Mouse (Mus musculus) heart, postnatal 25 days (tissue): ENCODE results near the gene Tlx2. TPM values are rescaled to one million over a fixed set of nuclear protein-coding genes. Genes with fewer than 3 reads are reported as not detected.

Experiments used
- DNase-seq: peaks from one replicate; pipeline ENCODE4 v3.0.0; 2022; ENCODE audit warnings: low spot score
- intact Hi-C: fragments of 180-260 bp; cut with DNase I; formaldehyde crosslinking; loops from one replicate; pipeline ENCODE4 v1.15.1; 2025
- total RNA-seq, 2 experiments: library from RNA; stranded (reverse); gene quantifications; 2 replicates each; pipeline ENCODE4 v1.2.3; 2021

Tlx2 gene
- not detected for total RNA-seq

GRCm38 (mm10) chr6:83070247-83070310 lies at the start of gene Tlx2:
Gene Tlx2, minus strand, starts transcription at chr6:83070293.
- no peak for DNase-seq
- intact Hi-C loops, result no loop called here

DNA sequence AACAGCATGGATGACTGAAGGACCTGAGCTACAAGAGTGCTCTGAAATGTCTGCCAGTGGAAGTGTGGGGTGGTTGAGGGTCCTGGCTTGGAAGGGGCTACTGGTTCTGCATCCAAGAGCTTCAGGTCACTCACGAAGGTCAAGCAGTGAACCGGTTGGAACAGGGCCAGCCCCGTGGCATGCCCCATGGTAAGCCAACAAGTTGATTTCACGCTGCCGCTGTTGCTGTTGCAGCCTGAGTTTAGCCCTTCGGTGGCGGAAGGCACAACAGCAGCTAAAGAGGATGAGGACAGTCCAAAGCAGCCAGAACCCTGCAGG lies 49.6 kb upstream of the Tlx2 start:
- intact Hi-C loops, result no loop called here
- no peak for DNase-seq

GRCm38 (mm10) chr6:83118825-83119733 lies 49.0 kb upstream of the Tlx2 start:
- DNase-seq, result no peak
- intact Hi-C loops, result no loop called here

DNA sequence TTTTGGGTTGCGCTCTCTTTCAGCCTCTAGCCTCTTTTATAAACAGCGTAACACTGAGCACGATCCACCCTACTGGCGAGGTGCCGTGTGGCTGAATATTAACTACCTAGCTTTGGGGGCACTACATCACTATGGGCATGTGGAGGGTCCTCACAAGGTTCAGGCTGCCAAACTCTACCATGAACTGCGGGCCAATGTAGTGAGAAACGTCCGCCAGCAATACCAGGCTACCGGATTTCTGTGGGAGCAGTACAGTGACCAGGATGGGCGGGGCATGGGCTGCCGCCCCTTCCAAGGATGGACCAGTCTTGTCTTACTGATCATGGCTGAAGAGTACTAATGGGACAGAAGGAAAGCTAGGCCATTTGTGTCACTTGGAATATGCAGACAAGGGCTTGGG lies 48.3 kb upstream of the Tlx2 start:
- intact Hi-C loops, result no loop called here
- no peak for DNase-seq

GRCm38 (mm10) chr6:83117616-83118015 lies 47.5 kb upstream of the Tlx2 start:
- no peak for DNase-seq
- intact Hi-C loops, result no loop called here

GRCm38 (mm10) chr6:83117165-83117438 lies 47.0 kb upstream of the Tlx2 start:
- DNase-seq, result no peak
- intact Hi-C loops, result no loop called here

DNA sequence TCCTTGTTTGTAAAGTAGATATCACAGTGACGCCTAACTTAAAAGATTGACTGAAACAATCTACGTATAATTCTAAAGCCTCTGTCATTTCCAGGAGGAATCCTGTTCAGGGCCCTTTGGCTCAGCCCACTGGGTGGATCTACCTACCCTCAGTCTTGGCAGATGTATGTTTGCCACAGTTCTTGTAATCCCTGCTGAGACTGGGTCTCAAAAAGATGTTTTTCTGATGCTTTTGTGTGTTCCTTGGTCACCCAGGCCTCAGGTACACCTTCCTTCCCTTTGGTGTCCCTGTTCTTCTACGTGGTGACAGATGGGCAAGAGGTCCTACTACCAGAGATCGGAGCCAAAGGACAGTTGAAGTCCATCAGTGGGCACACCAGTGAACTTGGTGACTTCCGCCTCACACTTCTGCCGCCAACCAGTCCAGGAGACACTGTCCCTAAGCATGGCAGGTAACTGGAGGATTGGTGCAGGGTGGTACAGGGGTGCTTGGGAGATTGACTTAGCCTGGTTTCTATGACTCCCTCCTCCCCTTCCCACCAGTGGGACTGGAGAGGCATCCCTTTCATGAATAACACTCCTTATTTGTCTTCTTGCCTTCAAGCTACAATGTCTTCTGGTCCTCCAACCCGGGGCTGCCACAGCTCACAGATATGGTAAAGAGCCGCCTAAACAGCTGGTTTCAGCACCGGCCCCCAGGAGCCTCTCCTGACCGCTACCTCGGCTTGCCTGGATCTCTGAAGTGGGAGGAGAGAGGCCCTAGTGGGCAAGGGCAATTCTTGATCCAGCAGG lies 46.5 kb upstream of the Tlx2 start:
- no peak for DNase-seq
- intact Hi-C loops, result no loop called here

GRCm38 (mm10) chr6:83115682-83116372 lies 45.7 kb upstream of the Tlx2 start:
- intact Hi-C loops, result loop anchor here (2.0 kb wide), 1 partner anchor 43 kb away; no protein-coding TSS in a partner anchor
- DNase-seq, result no peak

GRCm38 (mm10) chr6:83115011-83115671 lies 45.0 kb upstream of the Tlx2 start, which contains the start of gene Mogs:
Gene Mogs, plus strand, starts transcription at chr6:83115496.
- peak; percentile 91 for DNase-seq
- intact Hi-C loops, result loop anchor here (2.0 kb wide), 1 partner anchor 44 kb away; no protein-coding TSS in a partner anchor

DNA sequence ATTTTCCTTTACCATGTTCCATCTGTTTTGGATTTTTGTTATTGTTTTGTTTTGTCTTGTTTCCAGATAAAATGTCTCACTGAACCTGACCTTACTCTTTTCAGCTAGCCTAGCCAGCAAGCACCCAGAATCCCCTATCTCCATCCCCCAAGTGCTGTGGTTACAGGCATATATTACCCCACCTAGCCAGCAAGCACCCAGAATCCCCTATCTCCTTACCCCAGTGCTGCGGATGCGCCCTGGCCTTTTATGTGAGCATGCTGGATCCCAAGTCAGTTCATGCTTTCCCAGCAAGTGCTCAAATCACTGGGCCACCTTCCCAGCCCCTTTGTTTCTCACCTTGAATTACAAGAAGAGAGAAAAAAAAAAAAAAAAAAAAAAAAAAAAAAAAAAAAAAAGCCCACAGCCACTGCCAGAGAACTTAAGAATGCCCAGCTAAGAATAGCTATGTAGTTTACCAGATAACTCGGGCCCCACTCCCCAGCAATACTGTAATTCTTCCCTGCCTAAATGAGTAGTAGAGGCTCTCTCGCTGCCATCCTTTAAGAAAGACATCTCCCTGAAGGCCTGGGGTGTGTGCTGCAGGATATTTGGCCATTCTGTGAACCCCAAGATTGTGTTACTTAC lies 41.5 kb upstream of the Tlx2 start:
- DNase-seq, result no peak
- intact Hi-C loops, result no loop called here

- DNase-seq, result peak; percentile 72
- intact Hi-C loops, result loop anchor here (5.0 kb wide), 1 partner anchor 158 kb away; no protein-coding TSS in a partner anchor
Observed at GRCm38 (mm10) chr6:83108762-83109668, 38.9 kb upstream of the Tlx2 start, which contains the start of gene Mrpl53. Gene Mrpl53, plus strand, starts transcription at chr6:83109040.

DNA sequence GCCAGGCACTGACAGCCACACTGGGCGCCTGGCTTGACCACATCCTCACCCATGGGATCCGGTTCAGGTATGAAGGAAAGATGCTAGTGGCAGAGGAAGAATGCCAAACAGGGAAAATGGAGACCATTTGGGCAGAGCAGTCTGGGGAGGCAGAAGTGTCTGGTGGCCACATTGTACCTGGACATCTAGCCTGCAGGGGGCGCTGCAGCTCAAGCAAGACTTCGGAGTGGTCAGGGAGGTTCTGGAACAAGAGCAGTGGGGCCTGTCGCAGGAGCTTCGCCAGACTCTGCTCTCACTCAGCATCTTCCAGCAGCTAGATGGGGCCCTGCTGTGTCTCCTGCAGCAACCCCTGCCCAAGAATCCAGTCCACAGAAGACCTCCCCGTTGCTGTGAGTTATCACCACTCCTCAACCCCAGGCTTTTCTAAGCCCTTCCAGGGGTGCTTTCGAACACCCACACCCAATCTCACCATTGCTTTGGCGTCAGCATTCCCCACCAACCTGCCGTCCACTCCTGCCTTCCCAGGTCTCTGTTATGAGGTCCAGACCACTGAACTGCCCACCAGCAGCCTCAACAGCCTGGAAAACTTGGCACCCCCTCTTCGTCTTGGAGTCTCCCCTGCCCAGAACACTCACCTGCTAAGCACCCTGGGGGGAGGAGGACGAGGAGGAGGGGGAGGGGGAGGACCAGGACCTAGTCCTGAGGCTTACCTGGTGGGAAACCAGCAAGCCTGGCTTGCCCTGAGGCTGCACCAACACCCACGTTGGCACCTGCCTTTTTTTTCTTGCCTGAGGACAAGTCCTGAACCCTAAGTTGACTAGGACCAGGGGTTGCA lies 37.7 kb upstream of the Tlx2 start:
- intact Hi-C loops, result loop anchor here (5.0 kb wide), 1 partner anchor 160 kb away; no protein-coding TSS in a partner anchor
- DNase-seq, result no peak

DNA sequence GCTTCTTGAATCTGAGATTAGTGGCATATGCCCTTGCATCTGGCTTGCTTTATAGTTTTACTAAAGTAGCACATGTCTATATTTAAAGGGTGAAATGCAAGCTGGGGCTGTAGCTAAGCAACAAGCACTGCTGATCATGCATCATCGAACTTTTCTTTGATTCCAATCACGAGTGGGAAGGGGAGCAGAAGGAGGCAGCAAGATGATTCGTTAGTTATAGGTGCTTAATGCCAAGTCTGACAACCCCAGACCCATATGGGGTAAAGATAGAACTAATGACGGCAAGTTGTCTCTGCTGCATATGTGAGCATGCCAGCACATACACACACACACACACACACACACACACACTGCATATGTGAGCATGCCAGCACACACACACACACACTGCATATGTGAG lies 34.1 kb upstream of the Tlx2 start:
- intact Hi-C loops, result no loop called here

GRCm38 (mm10) chr6:83103130-83103650 lies 33.1 kb upstream of the Tlx2 start:
- intact Hi-C loops, result no loop called here

More for the DNA sequence above, 34.1 kb upstream of the Tlx2 start:
- no peak for DNase-seq

DNA sequence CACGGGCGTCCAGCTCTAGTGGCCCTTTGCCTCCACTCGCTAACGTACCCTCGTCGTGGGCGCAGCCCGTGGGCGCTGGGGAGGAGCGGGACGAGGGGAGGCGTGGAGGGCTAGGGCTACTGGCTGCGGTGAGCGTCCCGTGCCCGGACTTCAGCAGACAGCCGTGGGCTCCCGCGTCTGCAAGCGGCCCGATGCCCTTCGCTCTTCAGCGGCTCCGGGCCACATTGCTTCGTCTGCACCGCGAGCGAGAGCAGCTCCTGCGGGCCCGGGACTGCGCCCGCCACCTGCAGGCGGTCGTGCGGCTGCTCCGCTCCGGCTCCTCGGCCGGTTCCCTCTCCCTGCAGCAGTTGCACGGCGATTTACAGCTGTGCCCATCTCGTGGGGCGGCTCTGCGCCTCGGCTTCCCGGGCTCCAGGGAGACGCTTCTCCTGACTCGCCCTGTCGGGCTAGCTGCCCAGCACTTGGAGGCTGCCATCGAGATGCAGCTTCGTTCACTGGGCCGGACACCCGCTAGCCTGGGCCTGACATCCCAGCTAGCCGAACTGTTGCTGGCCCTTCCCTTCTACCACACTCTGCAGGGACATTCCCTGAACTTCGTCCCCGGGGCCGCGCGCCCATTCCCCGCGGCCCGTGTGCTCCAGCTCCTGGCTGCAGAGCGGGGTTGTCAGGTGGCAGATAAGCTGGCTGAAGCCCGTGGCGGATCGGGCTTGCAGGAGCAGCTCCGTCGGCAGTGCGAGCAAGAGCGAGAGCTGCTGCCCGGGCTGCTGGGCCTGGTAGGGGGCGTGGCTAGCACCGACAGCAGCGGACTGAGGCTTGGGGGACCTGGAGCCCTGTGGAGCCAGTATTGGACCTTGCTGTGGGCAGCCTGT lies 31.8 kb upstream of the Tlx2 start:
- DNase-seq, result no peak
- intact Hi-C loops, result loop anchor here (1.0 to 2.0 kb wide), 2 partner anchors 47 to 105 kb away; partner anchors contain the start of genes Aup1 and Htra2

More at GRCm38 (mm10) chr6:83103130-83103650, 33.1 kb upstream of the Tlx2 start:
- DNase-seq, result no peak

DNA sequence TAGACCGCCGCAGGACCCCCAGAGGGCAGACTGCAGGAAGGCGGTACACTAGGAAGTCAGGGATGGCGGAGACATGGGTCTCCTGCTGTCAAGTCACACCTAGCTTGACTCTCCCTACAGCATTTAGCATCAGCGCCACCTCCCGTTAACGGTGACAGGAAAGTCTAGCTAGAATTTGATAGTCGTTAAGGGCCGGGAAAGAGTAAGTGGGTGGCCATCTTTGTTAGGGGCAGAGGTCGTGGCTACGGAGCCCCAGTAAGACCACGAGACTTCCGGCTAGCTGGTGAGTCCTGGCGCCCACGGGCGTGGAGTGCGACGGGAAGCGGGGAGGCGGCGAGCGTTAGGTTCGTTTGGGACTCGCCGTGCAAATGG lies 31.2 kb upstream of the Tlx2 start, which contains the start of the genes Ccdc142 and Gm42688:
Gene Ccdc142 (plus strand): TSS at position 286 of the 372 bp plus-strand sequence.
Gene Gm42688 (plus strand): TSS at position 302 of the 372 bp plus-strand sequence.
- DNase-seq, result peak; percentile 83
- intact Hi-C loops, result loop anchor here (1.0 to 2.0 kb wide), 2 partner anchors 47 to 104 kb away; partner anchors contain the start of genes Aup1 and Htra2

DNA sequence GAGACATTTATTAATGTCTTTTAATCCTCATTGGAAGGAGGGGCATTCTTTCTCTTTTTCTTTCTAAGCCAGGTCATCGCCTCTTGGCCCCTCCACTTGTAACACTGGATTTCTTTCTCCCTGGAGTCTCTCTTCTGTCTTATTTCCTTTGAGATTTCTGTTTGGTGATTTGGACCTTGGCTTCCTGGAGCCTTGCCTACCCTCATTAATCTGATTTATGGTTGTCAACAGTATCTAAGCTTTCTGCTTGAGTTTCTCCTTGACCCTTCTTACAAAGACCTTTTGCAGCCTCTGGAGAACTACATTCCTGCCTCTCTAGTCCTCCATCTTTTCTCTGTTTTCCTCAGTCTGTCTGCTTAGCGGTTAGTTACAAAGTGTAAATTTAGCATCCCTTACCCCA lies 28.3 kb upstream of the Tlx2 start:
- intact Hi-C loops, result no loop called here
- DNase-seq, result no peak
